11 mouse cellular contexts compared by ENCODE assay signal in the genomic region with DNA sequence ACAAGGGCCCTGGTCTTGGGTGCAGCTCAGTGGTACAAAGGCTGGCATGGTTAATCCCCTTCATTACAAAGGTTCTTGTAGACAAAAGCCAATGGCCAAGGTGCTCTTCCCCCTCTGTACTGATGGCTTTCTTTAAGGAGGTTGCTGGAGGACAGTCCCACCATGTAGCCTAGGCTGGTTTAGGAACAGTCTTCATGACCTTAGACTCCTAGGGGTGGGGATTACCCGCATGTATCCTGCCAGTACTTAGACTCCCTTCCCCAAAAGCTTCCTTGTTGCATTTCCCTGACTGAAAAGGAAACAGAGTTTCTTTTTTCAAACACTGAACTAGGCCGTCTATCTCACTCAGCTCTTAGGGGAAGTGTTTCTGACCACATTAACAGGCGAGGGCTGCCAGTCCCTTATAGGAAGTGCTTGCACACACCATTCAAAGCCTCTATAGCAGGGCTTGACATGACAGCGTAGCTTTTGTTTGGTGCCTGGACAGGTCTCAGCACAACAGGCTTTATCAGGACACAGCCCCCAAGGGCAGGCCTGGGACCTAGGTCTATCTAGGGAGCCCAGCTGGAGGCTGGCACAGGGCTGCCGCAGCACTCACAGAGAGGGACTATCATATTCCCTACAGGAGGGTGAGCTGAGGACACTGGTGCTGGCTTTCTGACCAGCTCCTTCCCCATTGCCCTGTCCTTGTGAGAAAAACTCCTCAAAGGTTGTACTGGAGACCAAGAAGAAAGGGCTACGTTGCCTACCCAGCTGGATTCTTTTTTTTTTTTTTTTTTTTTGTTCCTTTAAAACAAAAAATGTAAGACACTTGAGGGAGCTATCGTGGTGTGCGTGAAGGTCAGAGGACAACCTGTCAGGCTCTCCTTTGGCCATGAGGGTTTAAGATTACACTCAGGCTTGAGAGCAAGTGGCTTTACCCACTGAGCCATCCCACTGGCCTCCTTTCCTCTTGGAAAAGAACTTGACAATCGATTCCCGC. TPM values are rescaled to one million over a fixed set of nuclear protein-coding genes. Genes with fewer than 3 reads are reported as not detected.
DNase-seq lines count a peak whose midpoint lies in the region; ATAC-seq and TF ChIP-seq lines count a peak whose summit lies in the region.
"Had no signal": no experiment of that assay in that cellular context is flagged by ENCODE, and none has a peak within 500 bp of the region (broad histone marks: within the 10 kb centered on the region; RNA-seq: fewer than 3 reads in every experiment).

No protein-coding gene starts in this region.

- peak overlapping the region; percentile 23 for H3K9ac ChIP-seq in liver, embryonic 14.5 days (replicated peaks)
- no peak overlapping the region for H3K9ac ChIP-seq in kidney, embryonic 15.5 days
- H3K9ac ChIP-seq: embryonic facial prominence, embryonic 13.5 days; neural tube, embryonic 12.5 days had no signal

- H3K36me3 ChIP-seq in liver, embryonic 14.5 days (replicated peaks; ENCODE audit: control insufficient read depth, insufficient read depth, low read depth) = peaks cover 27% of the 10 kb centered on the region
- H3K36me3 ChIP-seq in kidney, embryonic 15.5 days = peaks cover 94% of the 10 kb centered on the region

- peak; percentile 7 for DNase-seq in lung, postnatal 25 days (ENCODE audit: low spot score)
- DNase-seq in lung, postnatal 14 days = no peak
- peak; percentile 49 for DNase-seq in heart, adult 8-10 months (ENCODE audit: low spot score)
- peak; percentile 60 to 69 (median 66) for DNase-seq in liver, embryonic 14.5 days (ENCODE audit: low read depth in 3 of 3, low spot score in 3 of 3)
- DNase-seq in testis, postnatal 10 days (ENCODE audit: low spot score) = peak; percentile 59
- no peak for DNase-seq in right cerebral cortex, postnatal 10 days (ENCODE audit: low spot score in 2 of 2)
- no peak for DNase-seq in frontal cortex, postnatal 25 days (ENCODE audit: low spot score in 2 of 2)

- H3K4me3 ChIP-seq in liver, embryonic 14.5 days (ENCODE audit: insufficient read depth in 1 of 2, low read depth in 2 of 2, low read length in 2 of 2) = no peak overlapping the region
- H3K4me3 ChIP-seq in kidney, embryonic 15.5 days (replicated peaks) = no peak overlapping the region
- H3K4me3 ChIP-seq: embryonic facial prominence, embryonic 13.5 days; left cerebral cortex, adult 2 months; neural tube, embryonic 12.5 days had no signal

- peak overlapping the region; percentile 48 for H3K27ac ChIP-seq in liver, embryonic 14.5 days
- H3K27ac ChIP-seq in kidney, embryonic 15.5 days = no peak overlapping the region
- H3K27ac ChIP-seq: embryonic facial prominence, embryonic 13.5 days; left cerebral cortex, adult 2 months; neural tube, embryonic 12.5 days had no signal

- TF ChIP-seq EP300 in liver, embryonic 14.5 days (IDR thresholded peaks at IDR 0.05; ENCODE audit: low read depth) = peak; percentile 81

- no peaks in the 10 kb centered on the region for H3K27me3 ChIP-seq in liver, embryonic 14.5 days (ENCODE audit: control insufficient read depth, insufficient read depth, low read length)
- no peaks in the 10 kb centered on the region for H3K27me3 ChIP-seq in kidney, embryonic 15.5 days
- H3K27me3 ChIP-seq: embryonic facial prominence, embryonic 13.5 days; neural tube, embryonic 12.5 days had no signal

- no peaks in the 10 kb centered on the region for H3K9me3 ChIP-seq in liver, embryonic 14.5 days (ENCODE audit: control insufficient read depth, low read length)
- H3K9me3 ChIP-seq in kidney, embryonic 15.5 days (replicated peaks) = no peaks in the 10 kb centered on the region
- H3K9me3 ChIP-seq: embryonic facial prominence, embryonic 13.5 days; neural tube, embryonic 12.5 days had no signal

- TF ChIP-seq CTCF in liver, embryonic 14.5 days (IDR thresholded peaks at IDR 0.05; ENCODE audit: low read depth) = no peak

- peak overlapping the region; percentile 40 for H3K4me2 ChIP-seq in liver, embryonic 14.5 days (ENCODE audit: low read depth)
- H3K4me2 ChIP-seq in kidney, embryonic 15.5 days = no peak overlapping the region
- H3K4me2 ChIP-seq: embryonic facial prominence, embryonic 13.5 days; neural tube, embryonic 12.5 days had no signal

- ATAC-seq in liver, embryonic 14.5 days (ENCODE audit: insufficient read depth) = peak; percentile 99
- ATAC-seq in kidney, embryonic 15.5 days (replicated peaks; ENCODE audit: low FRiP score) = no peak

- H3K4me1 ChIP-seq in liver, embryonic 14.5 days (replicated peaks; ENCODE audit: control insufficient read depth in 2 of 2, insufficient read depth in 2 of 2, low read length in 1 of 2) = peaks cover 14 to 20% of the 10 kb centered on the region in 2 experiments
- no peaks in the 10 kb centered on the region for H3K4me1 ChIP-seq in kidney, embryonic 15.5 days
- H3K4me1 ChIP-seq: embryonic facial prominence, embryonic 13.5 days; neural tube, embryonic 12.5 days had no signal

- 35% methylated on average over 10 of the region's 10 CpGs for WGBS in liver, embryonic 14.5 days (ENCODE audit: insufficient replicate concordance)
- WGBS in kidney, embryonic 15.5 days = 83% methylated on average over 10 of the region's 10 CpGs

RNA-seq across cellular contexts. Expression of a gene that starts 32.9 kb away (rescaled TPM):
- total RNA-seq in heart, adult 8-10 months (2022) = 100 to 1,000 TPM; 295 to 417 (median 378) TPM
- 28.8 and 92.1 TPM in 2 replicates for polyA plus RNA-seq in liver, embryonic 14.5 days (2012; rRNA removed)
- 342 and 357 TPM in 2 replicates for polyA plus RNA-seq in liver, embryonic 14.5 days (2014; fragmentation: Nextera tagmentation; extraction: Ambion mirVana)
- polyA plus RNA-seq in kidney, embryonic 15.5 days (2015; fragmentation: Nextera tagmentation; extraction: Ambion mirVana) = 145 and 149 TPM in 2 replicates

RNA-seq across cellular contexts. Expression of a gene that starts 56.0 kb away (rescaled TPM):
- 10 to 100 TPM; 15.5 to 28.4 (median 20.2) TPM for total RNA-seq in heart, adult 8-10 months (2022)
- 19.0 and 25.2 TPM in 2 replicates for polyA plus RNA-seq in liver, embryonic 14.5 days (2012; rRNA removed)
- 39.4 and 43.3 TPM in 2 replicates for polyA plus RNA-seq in liver, embryonic 14.5 days (2014; fragmentation: Nextera tagmentation; extraction: Ambion mirVana)
- polyA plus RNA-seq in kidney, embryonic 15.5 days (2015; fragmentation: Nextera tagmentation; extraction: Ambion mirVana) = 69.6 and 70.6 TPM in 2 replicates

RNA-seq across cellular contexts. Expression of a gene that starts 56.1 kb away (rescaled TPM):
- total RNA-seq in heart, adult 8-10 months (2022) = 1 to 10 TPM; 1.0 to 2.2 (median 1.9) TPM
- 28.5 and 44.4 TPM in 2 replicates for polyA plus RNA-seq in liver, embryonic 14.5 days (2012; rRNA removed)
- polyA plus RNA-seq in liver, embryonic 14.5 days (2014; fragmentation: Nextera tagmentation; extraction: Ambion mirVana) = 66.0 and 67.7 TPM in 2 replicates
- polyA plus RNA-seq in kidney, embryonic 15.5 days (2015; fragmentation: Nextera tagmentation; extraction: Ambion mirVana) = 39.7 and 44.9 TPM in 2 replicates

Comparison
In these comparisons a context has a peak if more than half of its experiments do, and no peak if none do; other contexts are left out.
1. DNase-seq: peak in lung, postnatal 25 days (single experiment), heart, adult 8-10 months (single experiment), liver, embryonic 14.5 days (3 of 3) and testis, postnatal 10 days (single experiment); none in lung, postnatal 14 days (single experiment), right cerebral cortex, postnatal 10 days (0 of 2) and frontal cortex, postnatal 25 days (0 of 2).